Mouse (Mus musculus) heart, embryonic 16.5 days (tissue): Measurements from ENCODE around the gene Acad10. TPM values are rescaled to one million over a fixed set of nuclear protein-coding genes. Genes with fewer than 3 reads are reported as not detected.

ENCODE experiments used
- ATAC-seq: fragments of 200-750 bp; cut with Nextera tagmentation; replicated peaks from 2 replicates; pipeline ENCODE4 v1.8.0; 2017; ENCODE audit warnings: moderate number of reproducible peaks; ENCODE audit not compliant: insufficient read depth, low FRiP score; ENCODE audit errors: extremely low read depth
- H3K27ac ChIP-seq: fragments of 300-500 bp; sonication (generic); 2 replicates; pipeline ENCODE4 v1.5.1; 2014; ENCODE audit warnings: mild to moderate bottlenecking, low read length, control low read depth, moderate library complexity
- H3K27me3 ChIP-seq: fragments of 300-500 bp; sonication (generic); 2 replicates; pipeline ENCODE4 v1.6.1; 2014; ENCODE audit warnings: low read length, mixed read lengths; ENCODE audit not compliant: control insufficient read depth, insufficient read depth
- H3K36me3 ChIP-seq: fragments of 300-500 bp; sonication (generic); 2 replicates; pipeline ENCODE4 v1.6.1; 2014; ENCODE audit not compliant: control insufficient read depth, insufficient read depth
- H3K4me1 ChIP-seq: fragments of 300-500 bp; sonication (generic); 2 replicates; pipeline ENCODE4 v1.6.1; 2014; ENCODE audit warnings: low read length, mixed read lengths; ENCODE audit not compliant: control insufficient read depth, insufficient read depth
- H3K4me2 ChIP-seq: fragments of 300-500 bp; sonication (generic); 2 replicates; pipeline ENCODE4 v1.6.1; 2014; ENCODE audit warnings: low read depth, mild to moderate bottlenecking, control low read depth, low read length
- H3K4me3 ChIP-seq: fragments of 300-500 bp; sonication (generic); 2 replicates; pipeline ENCODE4 v1.5.1; 2014; ENCODE audit warnings: mild to moderate bottlenecking, control low read depth, low read length
- H3K9ac ChIP-seq: fragments of 300-500 bp; sonication (generic); 2 replicates; pipeline ENCODE4 v1.6.1; 2014; ENCODE audit warnings: low read length, control low read depth
- H3K9me3 ChIP-seq: fragments of 300-500 bp; sonication (generic); replicated peaks from 2 replicates; pipeline ENCODE4 v1.6.1; 2016; ENCODE audit warnings: low read length; ENCODE audit not compliant: control insufficient read depth
- WGBS: fragments of 180-500 bp; shearing (Covaris S2); extraction: QIAGEN DNeasy Blood & Tissue Kit; methylation state at CpG from one replicate; pipeline ENCODE4 v1.1.7; 2014; 5-methylcytosine and 5-hydroxymethylcytosine counted together
- polyA plus RNA-seq: library from polyadenylated mRNA; unstranded; fragments of >200 nt; fragmentation: Nextera tagmentation; extraction: Ambion mirVana; gene quantifications from 2 replicates; pipeline ENCODE4 v1.2.1, GENCODE M21; 2015

Acad10 gene
- polyA plus RNA-seq, 1 experiment from 2014 or later: 2.2 TPM

- Histone ChIP-seq H3K27ac (no peak overlapping the region), H3K4me1 (peaks cover 11% of the 10 kb centered on the region), H3K4me3 (no peak overlapping the region), H3K36me3 (no peaks in the 10 kb centered on the region), H3K9ac (no peak overlapping the region), H3K9me3 (no peaks in the 10 kb centered on the region), H3K4me2 (no peak overlapping the region), H3K27me3 (no peaks in the 10 kb centered on the region)
- WGBS: 84% methylated on average over 6 of the region's 6 CpGs
- no peak for ATAC-seq
Measured at GRCm38 (mm10) chr5:121594714-121595313, 65.5 kb downstream of the Acad10 start.

GRCm38 (mm10) chr5:121593451-121594401 lies 66.6 kb downstream of the Acad10 start, which contains the start of gene Aldh2:
Gene Aldh2 (minus strand): TSS chr5:121593824.
- H3K27ac ChIP-seq: peak within 1 kb of the TSS; percentile 40
- H3K4me3 ChIP-seq: peak within 1 kb of the TSS; percentile 84
- H3K36me3 ChIP-seq: no peaks in the 10 kb centered on the region
- H3K27me3 ChIP-seq: no peaks in the 10 kb centered on the region
- no peaks in the 10 kb centered on the region for H3K9me3 ChIP-seq
- H3K4me2 ChIP-seq: peak within 1 kb of the TSS; percentile 98
- H3K9ac ChIP-seq: peak within 1 kb of the TSS; percentile 86
- peaks cover 11% of the 10 kb centered on the region for H3K4me1 ChIP-seq
- peak; percentile 87 for ATAC-seq
- whole genome bisulfite sequencing: 4% methylated on average over 47 of the region's 47 CpGs

GRCm38 (mm10) chr5:121592816-121593407 lies 67.4 kb downstream of the Acad10 start:
- peak overlapping the region; percentile 40 for H3K27ac ChIP-seq
- WGBS: 5% methylated on average over 33 of the region's 33 CpGs

DNA sequence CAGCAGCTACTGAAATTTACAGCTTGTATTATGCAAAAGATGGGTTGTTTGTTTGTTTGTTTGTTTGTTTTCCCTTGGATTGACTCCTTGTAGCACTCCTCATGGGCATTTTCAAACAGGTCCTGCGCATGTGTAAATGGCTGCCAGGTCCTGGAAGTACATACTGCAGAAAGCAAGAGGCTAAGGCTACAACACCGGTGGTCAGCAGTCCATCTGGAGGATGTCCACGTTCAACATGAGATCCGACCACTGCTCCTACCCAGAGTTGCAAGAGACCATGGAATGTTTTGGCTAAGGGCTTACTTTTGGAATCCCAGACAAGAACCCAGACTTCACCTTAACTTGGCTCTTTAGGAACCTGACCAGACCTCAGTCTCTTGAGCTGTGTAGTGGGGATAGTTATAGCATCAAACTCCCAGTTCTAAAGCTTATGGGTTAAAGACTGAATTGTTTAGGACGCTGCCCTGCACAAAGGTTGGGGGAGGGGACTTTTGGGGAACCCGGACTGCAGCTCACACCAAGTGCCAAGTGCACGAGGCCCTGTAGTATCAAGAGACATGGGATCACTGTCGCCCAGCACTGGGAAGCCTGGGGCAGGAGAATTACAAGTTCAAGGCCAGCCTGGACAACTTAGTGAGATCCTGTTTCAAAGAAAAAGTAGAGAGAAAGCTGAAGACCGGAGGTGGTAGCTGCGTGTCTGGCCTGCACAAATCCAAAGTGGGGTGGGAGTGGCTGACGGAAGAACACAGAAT lies 68.1 kb downstream of the Acad10 start:
- WGBS: 68% methylated on average over 11 of the region's 11 CpGs
- Histone ChIP-seq H3K4me1 (peaks cover 11% of the 10 kb centered on the region), H3K4me2 (peak overlapping the region; percentile 98), H3K4me3 (peak overlapping the region; percentile 84), H3K9me3 (no peaks in the 10 kb centered on the region), H3K36me3 (no peaks in the 10 kb centered on the region), H3K27me3 (no peaks in the 10 kb centered on the region), H3K27ac (no peak overlapping the region), H3K9ac (no peak overlapping the region)
- ATAC-seq: no peak

More at GRCm38 (mm10) chr5:121592816-121593407, 67.4 kb downstream of the Acad10 start:
- no peaks in the 10 kb centered on the region for H3K27me3 ChIP-seq
- H3K4me3 ChIP-seq: peak overlapping the region; percentile 84
- no peaks in the 10 kb centered on the region for H3K9me3 ChIP-seq
- peak overlapping the region; percentile 86 for H3K9ac ChIP-seq
- H3K4me1 ChIP-seq: peaks cover 11% of the 10 kb centered on the region
- peak overlapping the region; percentile 98 for H3K4me2 ChIP-seq
- peak; percentile 50 for ATAC-seq
- no peaks in the 10 kb centered on the region for H3K36me3 ChIP-seq

DNA sequence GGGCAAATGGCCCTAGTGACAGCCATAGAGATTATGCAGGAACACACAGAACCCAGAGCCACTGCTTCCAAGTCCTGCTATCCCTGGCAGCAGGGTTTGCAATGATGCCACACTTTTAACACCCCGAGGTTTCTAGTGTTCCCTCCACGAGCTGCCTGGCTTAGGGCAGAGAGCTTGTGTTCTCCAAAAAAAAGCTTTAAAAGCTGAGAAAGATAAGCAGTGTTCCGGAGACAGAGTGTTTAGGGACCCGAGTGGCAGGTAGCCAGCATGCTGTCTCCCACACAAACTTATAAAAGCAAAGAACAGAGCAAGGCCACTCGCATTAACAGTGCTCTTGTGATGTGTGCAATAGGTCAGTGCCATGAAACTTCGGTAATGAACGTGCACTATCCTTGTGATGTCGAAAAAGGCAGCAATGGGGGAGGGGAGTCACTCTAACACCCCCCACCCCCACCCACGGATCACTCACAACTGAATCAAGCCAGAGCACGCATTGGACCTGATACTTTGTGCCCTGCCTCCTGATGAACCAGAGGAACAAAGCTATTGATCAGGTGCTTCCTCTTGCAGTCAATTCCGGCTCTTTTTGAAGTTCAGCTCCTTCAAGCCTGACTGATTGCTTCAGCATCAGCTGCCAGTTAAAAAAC lies 68.8 kb downstream of the Acad10 start:
- H3K4me1 ChIP-seq: peaks cover 16% of the 10 kb centered on the region
- H3K27ac ChIP-seq: no peak overlapping the region
- ATAC-seq: no peak
- H3K9me3 ChIP-seq: no peaks in the 10 kb centered on the region
- no peaks in the 10 kb centered on the region for H3K36me3 ChIP-seq
- no peak overlapping the region for H3K4me3 ChIP-seq
- no peaks in the 10 kb centered on the region for H3K27me3 ChIP-seq
- 49% methylated on average over 11 of the region's 11 CpGs for WGBS
- no peak overlapping the region for H3K9ac ChIP-seq
- peak overlapping the region; percentile 35; the same call in 1 of the 2 replicates for H3K4me2 ChIP-seq

- H3K27me3 ChIP-seq: no peaks in the 10 kb centered on the region
- peaks cover 17% of the 10 kb centered on the region for H3K4me1 ChIP-seq
- no peaks in the 10 kb centered on the region for H3K9me3 ChIP-seq
- H3K36me3 ChIP-seq: no peaks in the 10 kb centered on the region
- no peak overlapping the region for H3K4me3 ChIP-seq
- no peak for ATAC-seq
- 74% methylated on average over 6 of the region's 6 CpGs for WGBS
- H3K9ac ChIP-seq: no peak overlapping the region
- H3K27ac ChIP-seq: no peak overlapping the region
- H3K4me2 ChIP-seq: no peak overlapping the region
Measured at GRCm38 (mm10) chr5:121589928-121590327, 70.4 kb downstream of the Acad10 start.

DNA sequence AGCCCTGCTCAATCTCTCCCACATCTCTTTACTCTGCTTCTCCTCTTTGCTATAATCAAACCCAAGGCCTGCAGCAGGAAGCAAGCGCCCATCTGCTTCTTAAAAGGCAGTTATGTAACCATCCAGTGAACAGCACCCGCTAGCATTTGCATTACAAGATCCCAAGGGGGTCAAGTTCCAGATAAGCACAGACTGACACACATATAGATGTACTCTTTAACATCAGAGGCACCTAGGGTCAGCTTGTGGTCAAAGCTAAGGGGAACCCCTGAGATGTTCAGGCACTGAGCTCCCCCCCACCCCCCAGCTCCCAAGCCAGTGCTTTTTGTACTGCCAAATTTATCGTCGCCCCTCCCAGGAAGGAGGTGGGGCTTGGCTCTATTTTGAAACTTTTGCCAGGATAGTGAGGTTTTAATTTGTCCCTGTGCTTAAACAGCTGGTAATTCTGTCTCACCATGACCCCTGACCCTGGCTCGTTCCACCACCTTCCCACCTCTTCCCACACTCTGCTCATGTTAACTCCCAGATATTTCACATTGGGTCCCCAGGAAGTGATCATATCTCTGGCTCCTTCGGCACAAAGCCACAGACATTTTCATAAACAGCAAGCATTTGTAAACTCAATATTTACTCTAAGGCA lies 73.8 kb downstream of the Acad10 start:
- no peak for ATAC-seq
- H3K4me2 ChIP-seq: peak overlapping the region; percentile 4; the same call in 1 of the 2 replicates

GRCm38 (mm10) chr5:121585699-121586098 lies 74.6 kb downstream of the Acad10 start:
- no peak overlapping the region for H3K27ac ChIP-seq

More for the DNA sequence above, 73.8 kb downstream of the Acad10 start:
- Histone ChIP-seq H3K9me3 (no peaks in the 10 kb centered on the region), H3K4me1 (peaks cover 19% of the 10 kb centered on the region), H3K36me3 (no peaks in the 10 kb centered on the region), H3K27me3 (no peaks in the 10 kb centered on the region), H3K9ac (no peak overlapping the region), H3K27ac (peak overlapping the region; percentile 36; the same call in 1 of the 2 replicates), H3K4me3 (no peak overlapping the region)
- WGBS: 46% methylated on average over 6 of the region's 6 CpGs

More at GRCm38 (mm10) chr5:121585699-121586098, 74.6 kb downstream of the Acad10 start:
- 83% methylated on average over 5 of the region's 5 CpGs for WGBS
- Histone ChIP-seq H3K4me1 (peaks cover 18% of the 10 kb centered on the region), H3K27me3 (no peaks in the 10 kb centered on the region), H3K4me2 (no peak overlapping the region), H3K4me3 (no peak overlapping the region), H3K9me3 (no peaks in the 10 kb centered on the region), H3K9ac (no peak overlapping the region), H3K36me3 (no peaks in the 10 kb centered on the region)
- no peak for ATAC-seq
